Mouse (Mus musculus) heart, embryonic 12.5 days (tissue): ENCODE data around the gene Aasdh. TPM values are rescaled to one million over a fixed set of nuclear protein-coding genes. Genes with fewer than 3 reads are reported as not detected.
A peak's percentile ranks its signal among the peaks of the same experiment; 100 is the strongest.

Experiments
- ATAC-seq: fragments of 200-750 bp; cut with Nextera tagmentation; 2 replicates; pipeline ENCODE4 v1.8.0; 2017; ENCODE audit warnings: moderate TSS enrichment, moderate library complexity; ENCODE audit not compliant: insufficient number of reproducible peaks, low FRiP score
- H3K27ac ChIP-seq: fragments of 300-500 bp; sonication (generic); 2 replicates; pipeline ENCODE4 v1.5.1; 2016; ENCODE audit warnings: mild to moderate bottlenecking, moderate library complexity; ENCODE audit not compliant: poor library complexity, severe bottlenecking
- H3K27me3 ChIP-seq: fragments of 300-500 bp; sonication (generic); replicated peaks from 2 replicates; pipeline ENCODE4 v1.6.1; 2016; ENCODE audit warnings: mild to moderate bottlenecking, moderate library complexity
- H3K36me3 ChIP-seq: fragments of 300-500 bp; sonication (generic); 2 replicates; pipeline ENCODE4 v1.6.1; 2016; ENCODE audit warnings: mild to moderate bottlenecking, moderate library complexity
- H3K4me1 ChIP-seq: fragments of 300-500 bp; sonication (generic); replicated peaks from 2 replicates; pipeline ENCODE4 v1.6.1; 2016; ENCODE audit warnings: mild to moderate bottlenecking
- H3K4me2 ChIP-seq: fragments of 300-500 bp; sonication (generic); 2 replicates; pipeline ENCODE4 v1.6.1; 2016; ENCODE audit warnings: mild to moderate bottlenecking, moderate library complexity
- H3K4me3 ChIP-seq: fragments of 300-500 bp; sonication (generic); 2 replicates; pipeline ENCODE4 v1.5.1; 2016; ENCODE audit warnings: mild to moderate bottlenecking
- H3K9ac ChIP-seq: fragments of 300-500 bp; sonication (generic); 2 replicates; pipeline ENCODE4 v1.6.1; 2016; ENCODE audit warnings: mild to moderate bottlenecking, moderate library complexity
- H3K9me3 ChIP-seq: fragments of 300-500 bp; sonication (generic); replicated peaks from 2 replicates; pipeline ENCODE4 v1.6.1; 2016; ENCODE audit warnings: mild to moderate bottlenecking, moderate library complexity
- WGBS: fragments of 180-500 bp; shearing (Covaris S2); methylation state at CpG from one replicate; pipeline ENCODE4 v1.1.7; 2016; 5-methylcytosine and 5-hydroxymethylcytosine counted together
- polyA plus RNA-seq: library from polyadenylated mRNA; unstranded; fragments of >200 nt; fragmentation: Nextera tagmentation; extraction: Ambion mirVana; gene quantifications from 2 replicates; pipeline ENCODE4 v1.2.1, GENCODE M21; 2016

Gene Aasdh
- polyA plus RNA-seq, 1 experiment from 2014 or later, result 17.8 TPM

GRCm38 (mm10) chr5:76858444-76858843, 46.9 kb downstream of the Aasdh start:
- 24% methylated on average over 13 of the region's 13 CpGs for WGBS
- peak overlapping the region; percentile 86 for H3K9ac ChIP-seq
- H3K27ac ChIP-seq, result peak overlapping the region; percentile 82
- ATAC-seq, result peak; percentile 44
- no peaks in the 10 kb centered on the region for H3K36me3 ChIP-seq
- peak overlapping the region; percentile 99 for H3K4me2 ChIP-seq
- peaks cover 17% of the 10 kb centered on the region; the same call in 1 of the 2 replicates for H3K27me3 ChIP-seq
- peaks cover 64% of the 10 kb centered on the region for H3K4me1 ChIP-seq
- peak overlapping the region; percentile 67 for H3K4me3 ChIP-seq
- H3K9me3 ChIP-seq, result no peaks in the 10 kb centered on the region

- peak overlapping the region; percentile 99 for H3K4me2 ChIP-seq
- H3K9me3 ChIP-seq, result no peaks in the 10 kb centered on the region
- peak overlapping the region; percentile 82 for H3K27ac ChIP-seq
- H3K9ac ChIP-seq, result peak overlapping the region; percentile 86
- 0 out of 2 replicates have a peak, but pooled peaks have one; percentile 31 for ATAC-seq
- H3K36me3 ChIP-seq, result no peaks in the 10 kb centered on the region
- 3% methylated on average over 62 of the region's 62 CpGs for WGBS
- H3K4me3 ChIP-seq, result peak overlapping the region; percentile 67
- peaks cover 17% of the 10 kb centered on the region; the same call in 1 of the 2 replicates for H3K27me3 ChIP-seq
- peaks cover 56% of the 10 kb centered on the region for H3K4me1 ChIP-seq
Observed at GRCm38 (mm10) chr5:76857103-76858015, 48.0 kb downstream of the Aasdh start.

- Histone ChIP-seq H3K27me3 (peaks cover 17% of the 10 kb centered on the region; the same call in 1 of the 2 replicates), H3K4me3 (peak overlapping the region; percentile 67), H3K9me3 (no peaks in the 10 kb centered on the region), H3K4me1 (peaks cover 52% of the 10 kb centered on the region), H3K36me3 (no peaks in the 10 kb centered on the region), H3K9ac (peak overlapping the region; percentile 86), H3K27ac (no peak overlapping the region), H3K4me2 (peak overlapping the region; percentile 99)
- 11% methylated on average over 25 of the region's 25 CpGs for WGBS
- ATAC-seq, result no peak
Observed at GRCm38 (mm10) chr5:76855829-76856600, 49.3 kb downstream of the Aasdh start.

- ATAC-seq, result peak; percentile 50
- H3K36me3 ChIP-seq, result no peaks in the 10 kb centered on the region
- no peak overlapping the region for H3K27ac ChIP-seq
- no peak overlapping the region for H3K4me2 ChIP-seq
- no peaks in the 10 kb centered on the region for H3K9me3 ChIP-seq
- H3K4me1 ChIP-seq, result peaks cover 41% of the 10 kb centered on the region
- peaks cover 13% of the 10 kb centered on the region; the same call in 1 of the 2 replicates for H3K27me3 ChIP-seq
- WGBS, result 12% methylated on average over 10 of the region's 10 CpGs
- no peak overlapping the region for H3K4me3 ChIP-seq
- H3K9ac ChIP-seq, result no peak overlapping the region
Observed at GRCm38 (mm10) chr5:76853549-76853948, 51.8 kb downstream of the Aasdh start.

- ATAC-seq, result no peak
- peaks cover 28% of the 10 kb centered on the region for H3K4me1 ChIP-seq
- H3K27me3 ChIP-seq, result peaks cover 5% of the 10 kb centered on the region; the same call in 1 of the 2 replicates
- H3K4me3 ChIP-seq, result no peak overlapping the region
- no peak overlapping the region for H3K27ac ChIP-seq
- no peak overlapping the region for H3K9ac ChIP-seq
- no peaks in the 10 kb centered on the region for H3K9me3 ChIP-seq
- WGBS, result 68% methylated on average over 4 of the region's 4 CpGs
- H3K36me3 ChIP-seq, result no peaks in the 10 kb centered on the region
- H3K4me2 ChIP-seq, result no peak overlapping the region
Observed at GRCm38 (mm10) chr5:76851316-76851715, 54.0 kb downstream of the Aasdh start.

GRCm38 (mm10) chr5:76847106-76847505, 58.2 kb downstream of the Aasdh start:
- Histone ChIP-seq H3K4me3 (no peak overlapping the region), H3K9ac (no peak overlapping the region), H3K4me2 (no peak overlapping the region), H3K27ac (no peak overlapping the region), H3K36me3 (no peaks in the 10 kb centered on the region), H3K9me3 (no peaks in the 10 kb centered on the region), H3K4me1 (peaks cover 30% of the 10 kb centered on the region), H3K27me3 (no peaks in the 10 kb centered on the region)
- WGBS, result 84% methylated on average over 6 of the region's 6 CpGs
- no peak for ATAC-seq

GRCm38 (mm10) chr5:76844618-76845186, 60.6 kb downstream of the Aasdh start:
- 64% methylated on average over 14 of the region's 14 CpGs for WGBS
- Histone ChIP-seq H3K9me3 (no peaks in the 10 kb centered on the region), H3K4me3 (no peak overlapping the region), H3K27me3 (no peaks in the 10 kb centered on the region), H3K27ac (no peak overlapping the region), H3K36me3 (no peaks in the 10 kb centered on the region), H3K9ac (no peak overlapping the region), H3K4me2 (no peak overlapping the region), H3K4me1 (peaks cover 23% of the 10 kb centered on the region)
- ATAC-seq, result no peak

GRCm38 (mm10) chr5:76843851-76844419, 61.4 kb downstream of the Aasdh start:
- no peak overlapping the region for H3K4me2 ChIP-seq
- 0 out of 2 replicates have a peak, but pooled peaks have one; percentile 13 for ATAC-seq
- 61% methylated on average over 9 of the region's 9 CpGs for WGBS

GRCm38 (mm10) chr5:76843448-76843847, 61.9 kb downstream of the Aasdh start:
- H3K4me2 ChIP-seq, result no peak overlapping the region
- no peak overlapping the region for H3K9ac ChIP-seq
- H3K27ac ChIP-seq, result no peak overlapping the region
- H3K36me3 ChIP-seq, result no peaks in the 10 kb centered on the region
- ATAC-seq, result no peak
- H3K27me3 ChIP-seq, result no peaks in the 10 kb centered on the region
- H3K4me3 ChIP-seq, result no peak overlapping the region
- no peaks in the 10 kb centered on the region for H3K9me3 ChIP-seq
- whole genome bisulfite sequencing, result 7% methylated on average over 4 of the region's 4 CpGs
- peaks cover 16% of the 10 kb centered on the region for H3K4me1 ChIP-seq

More at GRCm38 (mm10) chr5:76843851-76844419, 61.4 kb downstream of the Aasdh start:
- no peaks in the 10 kb centered on the region for H3K36me3 ChIP-seq
- H3K9me3 ChIP-seq, result no peaks in the 10 kb centered on the region
- H3K4me3 ChIP-seq, result no peak overlapping the region
- H3K27ac ChIP-seq, result no peak overlapping the region
- peaks cover 16% of the 10 kb centered on the region for H3K4me1 ChIP-seq
- H3K27me3 ChIP-seq, result no peaks in the 10 kb centered on the region
- no peak overlapping the region for H3K9ac ChIP-seq

GRCm38 (mm10) chr5:76841859-76842258, 63.5 kb downstream of the Aasdh start:
- Histone ChIP-seq H3K27me3 (no peaks in the 10 kb centered on the region), H3K9ac (no peak overlapping the region), H3K4me1 (peaks cover 16% of the 10 kb centered on the region), H3K9me3 (no peaks in the 10 kb centered on the region), H3K4me2 (no peak overlapping the region), H3K4me3 (no peak overlapping the region), H3K36me3 (no peaks in the 10 kb centered on the region), H3K27ac (no peak overlapping the region)
- no peak for ATAC-seq
- 80% methylated on average over 2 of the region's 2 CpGs for whole genome bisulfite sequencing
